Mouse (Mus musculus) heart, embryonic 16.5 days (tissue): ENCODE results near the gene Sh3bp4. TPM values are rescaled to one million over a fixed set of nuclear protein-coding genes. Genes with fewer than 3 reads are reported as not detected.

Source experiments
- ATAC-seq: fragments of 200-750 bp; cut with Nextera tagmentation; replicated peaks from 2 replicates; pipeline ENCODE4 v1.8.0; 2017; ENCODE audit warnings: moderate number of reproducible peaks; ENCODE audit not compliant: insufficient read depth, low FRiP score; ENCODE audit errors: extremely low read depth
- H3K27ac ChIP-seq: fragments of 300-500 bp; sonication (generic); 2 replicates; pipeline ENCODE4 v1.5.1; 2014; ENCODE audit warnings: mild to moderate bottlenecking, low read length, control low read depth, moderate library complexity
- H3K27me3 ChIP-seq: fragments of 300-500 bp; sonication (generic); 2 replicates; pipeline ENCODE4 v1.6.1; 2014; ENCODE audit warnings: low read length, mixed read lengths; ENCODE audit not compliant: control insufficient read depth, insufficient read depth
- H3K36me3 ChIP-seq: fragments of 300-500 bp; sonication (generic); 2 replicates; pipeline ENCODE4 v1.6.1; 2014; ENCODE audit not compliant: control insufficient read depth, insufficient read depth
- H3K4me1 ChIP-seq: fragments of 300-500 bp; sonication (generic); 2 replicates; pipeline ENCODE4 v1.6.1; 2014; ENCODE audit warnings: low read length, mixed read lengths; ENCODE audit not compliant: control insufficient read depth, insufficient read depth
- H3K4me2 ChIP-seq: fragments of 300-500 bp; sonication (generic); 2 replicates; pipeline ENCODE4 v1.6.1; 2014; ENCODE audit warnings: low read depth, mild to moderate bottlenecking, control low read depth, low read length
- H3K4me3 ChIP-seq: fragments of 300-500 bp; sonication (generic); 2 replicates; pipeline ENCODE4 v1.5.1; 2014; ENCODE audit warnings: mild to moderate bottlenecking, control low read depth, low read length
- H3K9ac ChIP-seq: fragments of 300-500 bp; sonication (generic); 2 replicates; pipeline ENCODE4 v1.6.1; 2014; ENCODE audit warnings: low read length, control low read depth
- H3K9me3 ChIP-seq: fragments of 300-500 bp; sonication (generic); replicated peaks from 2 replicates; pipeline ENCODE4 v1.6.1; 2016; ENCODE audit warnings: low read length; ENCODE audit not compliant: control insufficient read depth
- WGBS: fragments of 180-500 bp; shearing (Covaris S2); extraction: QIAGEN DNeasy Blood & Tissue Kit; methylation state at CpG from one replicate; pipeline ENCODE4 v1.1.7; 2014; 5-methylcytosine and 5-hydroxymethylcytosine counted together
- polyA plus RNA-seq: library from polyadenylated mRNA; unstranded; fragments of >200 nt; fragmentation: Nextera tagmentation; extraction: Ambion mirVana; gene quantifications from 2 replicates; pipeline ENCODE4 v1.2.1, GENCODE M21; 2015

Sh3bp4 gene
- polyA plus RNA-seq = 19.2 and 25.0 TPM in 2 replicates

- WGBS = under 1% methylated on average over 59 of the region's 63 CpGs
- Histone ChIP-seq H3K4me3 (peak within 1 kb of the TSS; percentile 99), H3K4me2 (peak within 1 kb of the TSS; percentile 94), H3K9me3 (no peaks in the 10 kb centered on the region), H3K27ac (peak within 1 kb of the TSS; percentile 94), H3K9ac (peak within 1 kb of the TSS; percentile 98), H3K4me1 (peaks cover 34% of the 10 kb centered on the region), H3K36me3 (no peaks in the 10 kb centered on the region), H3K27me3 (no peaks in the 10 kb centered on the region)
- peak; percentile 94 for ATAC-seq
Observed at GRCm38 (mm10) chr1:89070103-89070700, at the start of gene Sh3bp4. TSS of gene Sh3bp4 (plus strand) at chr1:89070415.

GRCm38 (mm10) chr1:89022997-89023396 lies 47.2 kb upstream of the Sh3bp4 start:
- 87% methylated on average over 7 of the region's 7 CpGs for WGBS
- no peaks in the 10 kb centered on the region for H3K27me3 ChIP-seq

GRCm38 (mm10) chr1:89024696-89025612 lies 45.3 kb upstream of the Sh3bp4 start:
- 60% methylated on average over 9 of the region's 9 CpGs for WGBS
- no peaks in the 10 kb centered on the region for H3K36me3 ChIP-seq
- peaks cover 6% of the 10 kb centered on the region; the same call in 1 of the 2 replicates for H3K4me1 ChIP-seq
- no peaks in the 10 kb centered on the region for H3K27me3 ChIP-seq
- no peak overlapping the region for H3K9ac ChIP-seq
- ATAC-seq = no peak
- no peak overlapping the region for H3K4me2 ChIP-seq
- no peak overlapping the region for H3K4me3 ChIP-seq
- H3K27ac ChIP-seq = peak overlapping the region; percentile 27; the same call in 1 of the 2 replicates
- no peaks in the 10 kb centered on the region for H3K9me3 ChIP-seq

More at GRCm38 (mm10) chr1:89022997-89023396, 47.2 kb upstream of the Sh3bp4 start:
- no peak overlapping the region for H3K4me3 ChIP-seq
- no peaks in the 10 kb centered on the region for H3K9me3 ChIP-seq
- H3K4me1 ChIP-seq = peaks cover 6% of the 10 kb centered on the region; the same call in 1 of the 2 replicates
- no peak overlapping the region for H3K4me2 ChIP-seq
- no peak overlapping the region for H3K9ac ChIP-seq
- no peak overlapping the region for H3K27ac ChIP-seq
- no peak for ATAC-seq
- no peaks in the 10 kb centered on the region for H3K36me3 ChIP-seq

GRCm38 (mm10) chr1:89026040-89026439 lies 44.2 kb upstream of the Sh3bp4 start:
- no peaks in the 10 kb centered on the region for H3K27me3 ChIP-seq
- 75% methylated on average over 1 of the region's 1 CpGs for WGBS
- H3K27ac ChIP-seq = no peak overlapping the region
- H3K4me1 ChIP-seq = peaks cover 6% of the 10 kb centered on the region; the same call in 1 of the 2 replicates
- H3K9ac ChIP-seq = no peak overlapping the region
- no peak overlapping the region for H3K4me2 ChIP-seq
- no peaks in the 10 kb centered on the region for H3K36me3 ChIP-seq
- ATAC-seq = no peak
- H3K9me3 ChIP-seq = no peaks in the 10 kb centered on the region
- H3K4me3 ChIP-seq = no peak overlapping the region

GRCm38 (mm10) chr1:89029136-89029927 lies 40.9 kb upstream of the Sh3bp4 start:
- no peak for ATAC-seq
- Histone ChIP-seq H3K27ac (no peak overlapping the region), H3K9me3 (no peaks in the 10 kb centered on the region), H3K4me3 (no peak overlapping the region), H3K4me1 (peaks cover 6% of the 10 kb centered on the region; the same call in 1 of the 2 replicates), H3K36me3 (no peaks in the 10 kb centered on the region), H3K9ac (no peak overlapping the region), H3K4me2 (no peak overlapping the region), H3K27me3 (no peaks in the 10 kb centered on the region)
- 64% methylated on average over 11 of the region's 11 CpGs for WGBS

- H3K27me3 ChIP-seq = no peaks in the 10 kb centered on the region
- H3K27ac ChIP-seq = no peak overlapping the region
- H3K4me1 ChIP-seq = no peaks in the 10 kb centered on the region
- no peak for ATAC-seq
- WGBS = 76% methylated on average over 8 of the region's 8 CpGs
- no peaks in the 10 kb centered on the region; the same call in 1 of the 2 replicates for H3K9me3 ChIP-seq
- no peak overlapping the region for H3K4me2 ChIP-seq
- no peak overlapping the region for H3K9ac ChIP-seq
- no peak overlapping the region for H3K4me3 ChIP-seq
- no peaks in the 10 kb centered on the region for H3K36me3 ChIP-seq
Observed at GRCm38 (mm10) chr1:89033661-89034060, 36.6 kb upstream of the Sh3bp4 start.

GRCm38 (mm10) chr1:89034061-89034460 lies 36.2 kb upstream of the Sh3bp4 start:
- H3K4me3 ChIP-seq = no peak overlapping the region

GRCm38 (mm10) chr1:89035115-89035514 lies 35.1 kb upstream of the Sh3bp4 start:
- Histone ChIP-seq H3K4me2 (no peak overlapping the region), H3K27me3 (no peaks in the 10 kb centered on the region), H3K36me3 (no peaks in the 10 kb centered on the region), H3K4me3 (no peak overlapping the region), H3K27ac (no peak overlapping the region), H3K4me1 (no peaks in the 10 kb centered on the region), H3K9me3 (no peaks in the 10 kb centered on the region; the same call in 1 of the 2 replicates), H3K9ac (no peak overlapping the region)
- WGBS = 68% methylated on average over 5 of the region's 5 CpGs
- ATAC-seq = no peak

More at GRCm38 (mm10) chr1:89034061-89034460, 36.2 kb upstream of the Sh3bp4 start:
- Histone ChIP-seq H3K27me3 (no peaks in the 10 kb centered on the region), H3K4me1 (no peaks in the 10 kb centered on the region), H3K36me3 (no peaks in the 10 kb centered on the region), H3K4me2 (no peak overlapping the region), H3K27ac (no peak overlapping the region), H3K9me3 (no peaks in the 10 kb centered on the region; the same call in 1 of the 2 replicates), H3K9ac (no peak overlapping the region)
- 85% methylated on average over 4 of the region's 4 CpGs for WGBS
- ATAC-seq = no peak
